Mouse (Mus musculus): Measurements from ENCODE around the gene Kctd13.

- TF ChIP-seq CTCF (IDR thresholded peaks at IDR 0.05; ENCODE audit: extremely low read depth, insufficient read depth, insufficient read length, insufficient replicate concordance) (peak; percentile 55; the same call in 1 of the 2 replicates), POLR2A (IDR thresholded peaks at IDR 0.05; ENCODE audit: low read depth, low read length) (no peak)
Measured at GRCm38 (mm10) chr7:126986319-126986718, 57.6 kb downstream of the Kctd13 start.

Data from spleen, adult 2 months (tissue).